Mouse (Mus musculus) megakaryocyte-erythroid progenitor cell, adult 5-6 weeks (primary cell): Measurements from ENCODE around the gene Vasn. TPM values are rescaled to one million over a fixed set of nuclear protein-coding genes. Genes with fewer than 3 reads are reported as not detected.
A peak's percentile ranks its signal among the peaks of the same experiment; 100 is the strongest.

Source experiments
- ATAC-seq: replicated peaks from 2 replicates; pipeline ENCODE4 v1.8.0; 2016; ENCODE audit warnings: mild to moderate bottlenecking, inconsistent platforms; ENCODE audit not compliant: severe bottlenecking, poor library complexity, low FRiP score, low TSS enrichment
- total RNA-seq, 2 experiments: library from RNA; stranded (forward) in 1 of 2; stranded (reverse) in 1 of 2; fragments of 200-1000, 215-1000 nt in 1 of 2; fragments of >200 nt in 1 of 2; fragmentation: Nextera tagmentation in 1 of 2; gene quantifications; 2 replicates each; pipeline ENCODE4 v1.2.3; 2014 to 2017

Vasn gene
- total RNA-seq, 2 experiments from 2014 or later = 0.38 TPM; not detected in 1

GRCm38 (mm10) chr16:4640267-4641005 is 695 bp downstream of the Vasn start:
- ATAC-seq = peak; percentile 16; the same call in 1 of the 2 replicates

DNA sequence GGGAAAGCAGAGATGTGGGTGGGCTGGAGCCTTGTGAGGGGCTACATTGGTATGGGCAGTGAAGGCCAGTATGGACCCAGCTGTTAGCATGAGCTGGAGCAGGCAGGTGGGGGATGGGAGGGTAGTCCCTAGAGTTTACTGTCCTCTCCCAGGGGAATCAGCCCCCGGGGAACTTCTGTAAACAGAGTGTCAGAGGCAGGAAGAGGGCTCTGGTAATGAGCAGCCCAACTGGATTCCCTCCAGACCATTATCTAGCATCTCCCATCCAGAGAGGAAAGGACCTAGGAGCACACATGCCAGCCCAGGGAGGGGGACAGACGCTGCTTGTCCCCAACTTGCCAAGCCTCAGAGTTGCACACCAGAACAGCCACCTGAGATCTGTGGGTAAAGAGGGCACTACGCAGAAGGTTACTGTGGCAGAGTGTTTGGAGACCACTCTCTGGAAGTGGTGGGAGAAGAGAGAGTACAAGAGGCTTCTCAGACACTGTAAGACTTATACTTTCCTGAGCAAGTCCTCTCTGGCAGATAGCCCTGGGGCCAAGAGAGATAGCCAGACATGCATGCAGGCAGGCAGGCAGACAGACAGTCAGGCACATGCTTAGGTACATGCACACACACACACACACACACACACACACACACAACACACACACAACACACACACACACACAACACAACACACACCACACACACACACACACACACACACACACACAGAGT is 1.5 kb downstream of the Vasn start:
- 0 out of 2 replicates have a peak, but pooled peaks have one; percentile 24 for ATAC-seq

DNA sequence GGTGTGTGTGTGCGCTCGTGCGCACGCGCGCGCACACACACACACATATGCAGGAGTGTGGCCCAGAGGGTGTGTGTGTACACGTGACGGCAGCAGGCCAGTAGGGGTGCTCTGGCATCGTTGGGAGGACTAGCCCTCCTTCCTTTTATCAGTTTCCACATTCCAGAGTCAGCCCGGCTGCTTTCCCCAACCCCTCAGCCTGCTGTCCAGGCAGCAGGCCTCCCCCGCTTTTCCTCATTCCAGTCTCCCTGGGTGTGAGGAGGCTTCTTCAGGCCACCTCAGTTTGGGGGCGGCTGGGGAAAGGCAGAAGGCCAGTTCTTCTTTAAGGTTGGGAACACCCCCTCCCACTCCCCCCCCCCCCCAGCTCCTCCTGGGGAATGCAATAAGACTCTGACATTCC is 2.4 kb downstream of the Vasn start:
- no peak for ATAC-seq

- ATAC-seq = no peak
Measured at GRCm38 (mm10) chr16:4642937-4643336, 3.2 kb downstream of the Vasn start.

DNA sequence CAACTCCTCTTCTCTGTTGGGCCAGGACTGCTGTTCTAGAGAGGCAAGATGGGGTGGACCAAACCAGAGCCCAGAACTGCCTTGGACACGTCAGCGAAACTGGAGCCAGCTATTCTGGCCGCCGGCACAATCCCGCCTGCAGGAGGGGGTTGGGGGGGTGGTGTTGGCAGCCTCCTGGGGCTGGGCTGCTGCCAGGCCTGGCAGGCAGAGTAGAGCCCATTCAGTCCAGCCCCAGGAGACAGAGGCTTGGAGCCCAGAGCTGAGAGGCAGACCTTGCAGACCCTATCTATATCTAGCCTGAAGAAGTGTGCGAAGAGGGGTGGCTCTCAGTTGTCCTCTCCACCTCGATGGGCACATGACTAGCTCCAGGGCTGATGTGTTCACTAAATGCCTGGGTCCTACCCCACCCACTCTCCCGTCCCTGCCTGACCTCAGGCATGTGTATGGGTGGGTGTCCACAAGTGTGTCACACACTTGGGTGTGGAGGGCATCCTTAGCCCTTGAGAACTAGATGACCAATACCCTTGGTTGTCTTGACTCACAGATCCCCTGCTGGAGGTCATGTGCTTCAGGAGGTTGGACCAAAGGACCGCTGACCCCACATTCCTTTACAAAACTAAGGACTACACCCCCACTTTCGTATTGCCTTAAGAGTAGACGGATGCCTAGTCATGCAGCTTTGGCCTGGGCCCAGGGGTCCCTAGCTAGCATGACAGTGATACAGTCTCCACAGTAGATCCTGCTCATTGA is 4.1 kb downstream of the Vasn start:
- ATAC-seq = no peak

- ATAC-seq = no peak
Measured at GRCm38 (mm10) chr16:4645867-4646266, 6.1 kb downstream of the Vasn start.

GRCm38 (mm10) chr16:4646831-4647230 is 7.1 kb downstream of the Vasn start:
- ATAC-seq = no peak

DNA sequence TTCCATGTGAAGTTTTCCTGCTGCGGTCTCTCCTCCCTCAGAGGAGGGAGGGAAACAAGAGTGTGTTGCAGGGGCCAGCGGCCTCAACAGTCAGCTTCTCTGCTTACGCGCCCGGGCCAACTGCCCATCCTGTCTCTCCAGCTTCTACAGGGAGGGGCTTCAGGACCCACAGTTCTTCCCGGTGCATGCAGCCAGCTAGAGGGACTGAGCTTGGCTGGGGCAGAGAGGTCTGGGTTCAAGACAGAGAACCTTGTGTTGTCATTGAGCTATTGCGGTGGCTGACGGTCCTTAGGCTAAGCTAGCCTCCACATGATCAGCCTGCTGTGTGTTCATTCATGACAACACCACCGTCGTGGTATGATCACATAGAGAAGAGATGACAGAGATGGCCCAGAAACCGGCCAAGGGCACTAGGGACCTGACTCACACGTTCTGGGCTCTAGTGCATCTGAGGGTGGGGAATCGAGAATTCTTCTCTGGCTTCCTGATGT is 8.0 kb downstream of the Vasn start:
- ATAC-seq = no peak

- no peak for ATAC-seq
Measured at GRCm38 (mm10) chr16:4648416-4649023, 8.8 kb downstream of the Vasn start.

DNA sequence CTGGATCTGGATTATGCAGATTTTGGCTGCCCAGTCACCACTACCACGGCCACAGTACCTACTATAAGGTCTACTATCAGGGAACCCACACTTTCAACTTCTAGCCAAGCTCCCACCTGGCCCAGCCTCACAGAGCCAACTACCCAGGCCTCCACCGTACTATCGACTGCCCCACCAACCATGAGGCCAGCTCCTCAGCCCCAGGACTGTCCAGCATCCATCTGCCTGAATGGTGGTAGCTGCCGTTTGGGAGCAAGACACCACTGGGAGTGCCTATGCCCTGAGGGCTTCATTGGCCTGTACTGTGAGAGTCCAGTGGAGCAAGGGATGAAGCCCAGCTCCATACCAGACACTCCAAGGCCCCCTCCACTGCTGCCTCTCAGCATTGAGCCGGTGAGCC is 9.5 kb downstream of the Vasn start:
- no peak for ATAC-seq

- no peak for ATAC-seq
Measured at GRCm38 (mm10) chr16:4649692-4650091, 10.0 kb downstream of the Vasn start.

DNA sequence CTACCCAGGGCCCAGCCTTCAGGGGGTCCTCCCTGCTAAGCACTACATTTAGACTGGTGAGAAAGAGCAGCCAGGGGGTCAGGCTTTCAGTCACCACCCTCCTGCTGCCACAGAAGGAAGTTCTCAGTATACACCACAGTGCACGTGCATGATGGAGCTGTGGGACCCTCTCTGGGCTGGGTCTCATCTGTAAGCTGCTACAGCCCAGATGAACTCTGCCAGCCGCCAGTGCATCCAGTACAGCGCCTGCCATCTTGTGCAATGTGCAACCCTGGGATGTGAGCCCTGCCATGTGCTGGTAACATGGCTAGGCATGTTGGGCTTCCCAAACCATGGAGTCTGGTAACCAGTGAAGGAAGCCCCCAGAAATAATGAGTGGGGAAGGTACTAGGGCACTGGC is 10.4 kb downstream of the Vasn start:
- no peak for ATAC-seq

GRCm38 (mm10) chr16:4651081-4651480 is 11.3 kb downstream of the Vasn start:
- ATAC-seq = no peak

DNA sequence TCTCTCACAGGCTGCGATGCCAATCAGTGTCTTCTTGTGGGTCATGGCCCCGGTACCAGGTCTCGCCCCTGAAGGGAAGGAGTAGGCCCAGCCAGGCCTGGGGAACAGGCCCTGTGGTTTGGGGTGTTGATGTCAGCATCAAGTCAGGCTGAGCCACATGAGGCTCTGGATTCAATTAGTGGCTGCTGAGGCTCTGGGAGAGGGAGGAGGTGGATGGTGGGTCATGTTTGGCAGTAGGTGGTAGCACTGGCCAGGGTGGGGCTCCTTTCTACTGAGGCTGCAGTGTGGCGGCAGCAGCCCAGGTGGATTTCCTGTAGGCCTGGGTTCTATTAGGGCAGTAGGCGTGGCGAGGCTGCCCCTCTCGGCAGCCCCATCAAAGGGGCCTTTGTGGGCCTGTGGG is 11.9 kb downstream of the Vasn start:
- ATAC-seq = no peak

DNA sequence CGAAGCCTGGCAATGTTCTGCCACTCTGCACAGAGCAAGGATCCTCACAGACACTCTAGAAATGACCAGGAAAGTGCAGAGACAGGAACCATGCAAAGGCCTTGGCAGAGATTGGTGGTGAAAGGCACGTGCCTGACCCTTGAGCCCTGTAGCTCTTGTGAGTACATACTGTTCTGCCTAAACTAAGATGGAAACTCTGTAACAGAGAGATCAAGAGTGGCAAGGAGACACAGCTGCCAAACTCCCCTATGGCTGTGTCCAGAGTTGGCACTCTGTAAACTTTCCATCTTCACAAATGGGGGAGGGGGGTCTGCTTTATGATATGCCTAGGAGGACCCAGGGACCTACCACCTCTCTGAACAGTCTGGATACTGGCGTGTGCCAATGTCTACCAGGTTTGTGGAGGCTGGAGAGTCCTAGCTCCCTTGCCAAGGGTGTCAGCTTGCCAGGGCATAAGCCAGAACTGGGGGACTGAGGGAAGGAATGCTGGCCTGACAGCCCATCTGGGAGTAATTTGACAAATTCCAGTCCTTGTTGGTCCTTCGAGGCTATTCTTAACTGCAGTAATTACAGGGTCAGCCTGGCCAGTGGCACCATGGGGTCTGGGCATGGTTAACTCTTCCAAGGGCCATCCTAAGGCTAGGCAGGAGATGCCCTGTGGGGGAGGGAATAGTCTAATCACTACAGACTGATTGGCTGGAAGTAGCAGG is 13.1 kb downstream of the Vasn start:
- ATAC-seq = no peak

DNA sequence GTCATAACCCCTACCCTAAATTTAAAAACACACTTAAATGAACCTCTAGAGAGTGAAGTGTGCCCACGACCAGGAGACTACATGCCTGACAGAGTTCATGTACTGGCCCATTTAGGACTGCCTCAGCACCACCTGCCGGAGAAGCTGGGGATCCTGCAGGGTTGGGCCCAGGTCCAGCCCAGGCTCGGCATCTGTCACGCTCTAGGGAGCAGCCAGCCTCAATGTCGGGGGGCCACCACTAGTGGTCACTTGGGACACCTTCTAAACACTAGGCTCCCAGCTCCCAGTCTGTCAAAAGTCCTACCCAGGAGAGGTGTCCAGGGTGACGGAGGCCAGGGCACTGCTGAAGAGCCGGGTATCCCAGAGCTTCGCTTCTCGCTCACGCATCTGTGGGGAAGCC is 15.0 kb downstream of the Vasn start:
- no peak for ATAC-seq

GRCm38 (mm10) chr16:4655251-4655734 is 15.6 kb downstream of the Vasn start:
- no peak for ATAC-seq

DNA sequence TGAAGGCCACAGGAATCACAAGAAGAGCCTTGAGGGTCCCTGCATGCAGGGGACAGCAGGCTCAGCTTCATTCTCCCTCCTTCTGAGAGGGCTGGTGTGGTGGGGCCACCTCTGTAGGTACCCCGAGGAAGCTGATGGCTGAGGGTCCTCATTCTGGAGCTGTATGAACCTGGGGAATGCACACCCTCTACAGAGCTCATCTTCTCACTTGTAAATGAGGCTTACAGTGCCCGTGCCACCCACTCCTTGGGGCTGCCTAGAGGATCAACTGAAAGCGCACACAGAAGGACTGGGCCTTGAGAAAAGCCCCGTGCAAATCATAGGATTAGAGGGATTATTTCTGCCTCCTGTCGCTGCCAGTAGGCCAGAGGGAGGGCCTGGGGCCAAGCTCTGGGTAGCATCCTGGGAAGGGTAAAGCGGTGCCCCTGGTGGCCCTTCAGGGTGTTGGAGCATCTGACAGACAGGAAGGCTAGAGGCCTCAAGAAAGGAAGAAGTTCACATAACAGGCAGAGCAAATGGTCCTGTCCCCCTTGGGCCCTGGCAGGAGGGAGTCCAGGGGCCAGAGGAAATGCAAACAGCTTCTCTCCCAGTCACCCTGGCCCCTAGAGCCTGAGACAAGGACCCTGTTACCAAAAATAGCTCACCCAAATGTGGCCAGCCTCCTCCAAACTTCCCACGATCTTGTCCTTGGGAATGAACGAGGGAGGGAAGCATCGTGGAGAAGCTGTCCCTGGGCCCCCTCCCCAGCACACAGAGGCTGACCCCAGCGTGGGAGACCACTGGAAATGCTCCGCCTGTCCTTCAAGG is 16.2 kb downstream of the Vasn start:
- ATAC-seq = 0 out of 2 replicates have a peak, but pooled peaks have one; percentile 23
